Mouse (Mus musculus) lung, embryonic 14.5 days (tissue): ENCODE data around the gene Slc2a10. TPM values are rescaled to one million over a fixed set of nuclear protein-coding genes. Genes with fewer than 3 reads are reported as not detected.
A peak's percentile ranks its signal among the peaks of the same experiment; 100 is the strongest.

Experiments
- ATAC-seq: fragments of 200-750 bp; cut with Nextera tagmentation; 2 replicates; pipeline ENCODE4 v1.8.0; 2017; ENCODE audit warnings: mild to moderate bottlenecking, moderate TSS enrichment, moderate library complexity; ENCODE audit not compliant: insufficient read depth
- DNase-seq: peaks from one replicate; pipeline ENCODE4 v3.0.0-alpha.2; 2015
- H3K27ac ChIP-seq: fragments of 300-500 bp; sonication (generic); 2 replicates; pipeline ENCODE4 v1.5.1; 2014; ENCODE audit warnings: low read depth, mild to moderate bottlenecking, moderate library complexity
- H3K27me3 ChIP-seq: fragments of 300-500 bp; sonication (generic); 2 replicates; pipeline ENCODE4 v1.6.1; 2014; ENCODE audit warnings: low read length, control low read depth; ENCODE audit not compliant: insufficient read depth
- H3K36me3 ChIP-seq: fragments of 300-500 bp; sonication (generic); 2 replicates; pipeline ENCODE4 v1.6.1; 2014; ENCODE audit warnings: control low read depth; ENCODE audit not compliant: insufficient read depth
- H3K4me1 ChIP-seq: fragments of 300-500 bp; sonication (generic); 2 replicates; pipeline ENCODE4 v1.6.1; 2014; ENCODE audit warnings: antibody characterized with exemption, control low read depth; ENCODE audit not compliant: insufficient read depth
- H3K4me2 ChIP-seq: fragments of 300-500 bp; sonication (generic); 2 replicates; pipeline ENCODE4 v1.6.1; 2014; ENCODE audit warnings: mild to moderate bottlenecking
- H3K4me3 ChIP-seq: fragments of 300-500 bp; sonication (generic); 2 replicates; pipeline ENCODE4 v1.5.1; 2014; ENCODE audit warnings: low read depth, low read length
- H3K9ac ChIP-seq: fragments of 300-500 bp; sonication (generic); 2 replicates; pipeline ENCODE4 v1.6.1; 2014
- H3K9me3 ChIP-seq: fragments of 300-500 bp; sonication (generic); 2 replicates; pipeline ENCODE4 v1.6.1; 2016; ENCODE audit warnings: low read depth, low read length, control low read depth
- CTCF ChIP-seq: IDR thresholded peaks from 2 replicates; pipeline ENCODE4 v1.5.1; 2016; ENCODE audit warnings: antibody characterized with exemption, low read depth
- WGBS: fragments of 180-500 bp; shearing (Covaris S2); extraction: QIAGEN DNeasy Blood & Tissue Kit; methylation state at CpG from one replicate; pipeline ENCODE4 v1.1.7; 2014; 5-methylcytosine and 5-hydroxymethylcytosine counted together
- polyA plus RNA-seq: library from polyadenylated mRNA; unstranded; fragments of >200 nt; fragmentation: Nextera tagmentation; extraction: Ambion mirVana; gene quantifications from 2 replicates; pipeline ENCODE4 v1.2.1, GENCODE M21; 2014

Gene Slc2a10
- polyA plus RNA-seq, 1 experiment from 2014 or later, result 14.6 TPM

GRCm38 (mm10) chr2:165559506-165560235 lies 56.1 kb downstream of the Slc2a10 start:
- Histone ChIP-seq H3K4me2 (no peak overlapping the region), H3K9ac (no peak overlapping the region), H3K27me3 (peaks cover 20% of the 10 kb centered on the region), H3K4me1 (peaks cover 4% of the 10 kb centered on the region; the same call in 1 of the 2 replicates), H3K9me3 (no peaks in the 10 kb centered on the region), H3K27ac (no peak overlapping the region), H3K36me3 (no peaks in the 10 kb centered on the region), H3K4me3 (no peak overlapping the region)
- no peak for TF ChIP-seq CTCF
- 14% methylated on average over 11 of the region's 11 CpGs for WGBS
- ATAC-seq (no peak), DNase-seq (peak; percentile 14)

GRCm38 (mm10) chr2:165561861-165562260 lies 58.3 kb downstream of the Slc2a10 start:
- ATAC-seq (no peak), DNase-seq (no peak)
- H3K36me3 ChIP-seq, result no peaks in the 10 kb centered on the region
- 75% methylated on average over 6 of the region's 6 CpGs for WGBS
- H3K9ac ChIP-seq, result no peak overlapping the region
- H3K4me2 ChIP-seq, result no peak overlapping the region
- no peak overlapping the region for H3K4me3 ChIP-seq
- peaks cover 4% of the 10 kb centered on the region; the same call in 1 of the 2 replicates for H3K4me1 ChIP-seq
- H3K27ac ChIP-seq, result no peak overlapping the region
- H3K27me3 ChIP-seq, result peaks cover 25% of the 10 kb centered on the region
- no peak for TF ChIP-seq CTCF
- no peaks in the 10 kb centered on the region for H3K9me3 ChIP-seq

GRCm38 (mm10) chr2:165563298-165564058 lies 59.9 kb downstream of the Slc2a10 start:
- Histone ChIP-seq H3K27me3 (peaks cover 25% of the 10 kb centered on the region), H3K4me1 (peaks cover 4% of the 10 kb centered on the region; the same call in 1 of the 2 replicates), H3K4me3 (peak overlapping the region; percentile 37), H3K9ac (peak overlapping the region; percentile 38), H3K4me2 (peak overlapping the region; percentile 68), H3K9me3 (no peaks in the 10 kb centered on the region), H3K36me3 (no peaks in the 10 kb centered on the region), H3K27ac (no peak overlapping the region)
- no peak for TF ChIP-seq CTCF
- ATAC-seq (no peak), DNase-seq (peak; percentile 32)
- 2% methylated on average over 52 of the region's 52 CpGs for WGBS

GRCm38 (mm10) chr2:165564101-165564500 lies 60.5 kb downstream of the Slc2a10 start:
- Histone ChIP-seq H3K9ac (no peak overlapping the region), H3K4me3 (no peak overlapping the region), H3K4me2 (no peak overlapping the region), H3K27ac (no peak overlapping the region), H3K4me1 (peaks cover 4% of the 10 kb centered on the region; the same call in 1 of the 2 replicates), H3K36me3 (no peaks in the 10 kb centered on the region), H3K9me3 (no peaks in the 10 kb centered on the region), H3K27me3 (peaks cover 25% of the 10 kb centered on the region)
- TF ChIP-seq CTCF, result no peak
- 62% methylated on average over 8 of the region's 8 CpGs for WGBS
- ATAC-seq (no peak), DNase-seq (no peak)

- WGBS, result 61% methylated on average over 6 of the region's 6 CpGs
- H3K36me3 ChIP-seq, result no peaks in the 10 kb centered on the region
- H3K4me3 ChIP-seq, result no peak overlapping the region
- H3K4me2 ChIP-seq, result no peak overlapping the region
- peaks cover 4% of the 10 kb centered on the region; the same call in 1 of the 2 replicates for H3K4me1 ChIP-seq
- peaks cover 25% of the 10 kb centered on the region for H3K27me3 ChIP-seq
- DNase-seq (no peak), ATAC-seq (no peak)
- H3K9ac ChIP-seq, result no peak overlapping the region
- no peaks in the 10 kb centered on the region for H3K9me3 ChIP-seq
- no peak for TF ChIP-seq CTCF
- H3K27ac ChIP-seq, result no peak overlapping the region
These were observed 61.0 kb downstream of the Slc2a10 start for GRCm38 (mm10) chr2:165564620-165565019.

- 62% methylated on average over 6 of the region's 6 CpGs for WGBS
- H3K27ac ChIP-seq, result no peak overlapping the region
- H3K4me3 ChIP-seq, result no peak overlapping the region
- no peaks in the 10 kb centered on the region for H3K36me3 ChIP-seq
- H3K9ac ChIP-seq, result no peak overlapping the region
- DNase-seq, result no peak
- ATAC-seq, result no peak
- H3K4me2 ChIP-seq, result no peak overlapping the region
- no peak for TF ChIP-seq CTCF
- H3K27me3 ChIP-seq, result peaks cover 25% of the 10 kb centered on the region
- H3K9me3 ChIP-seq, result no peaks in the 10 kb centered on the region
- peaks cover 4% of the 10 kb centered on the region; the same call in 1 of the 2 replicates for H3K4me1 ChIP-seq
These were observed 63.3 kb downstream of the Slc2a10 start for GRCm38 (mm10) chr2:165566898-165567297.

GRCm38 (mm10) chr2:165567820-165568219 lies 64.2 kb downstream of the Slc2a10 start:
- no peak for ATAC-seq
- Histone ChIP-seq H3K9ac (no peak overlapping the region), H3K4me2 (no peak overlapping the region), H3K27ac (no peak overlapping the region), H3K4me1 (peaks cover 4% of the 10 kb centered on the region; the same call in 1 of the 2 replicates), H3K4me3 (no peak overlapping the region), H3K27me3 (peaks cover 22% of the 10 kb centered on the region), H3K36me3 (no peaks in the 10 kb centered on the region), H3K9me3 (no peaks in the 10 kb centered on the region)
- WGBS, result 62% methylated on average over 9 of the region's 9 CpGs
- no peak for TF ChIP-seq CTCF
- peak; percentile 6 for DNase-seq
